Mouse (Mus musculus) ovary, postnatal 14 days (tissue): ENCODE measurements around the gene Ctnna2.

Experiments used
- DNase-seq: peaks from one replicate; pipeline ENCODE4 v3.0.0; 2022; ENCODE audit warnings: low spot score

Gene Ctnna2

GRCm38 (mm10) chr6:77139306-77139920 lies 840.1 kb downstream of the Ctnna2 start:
- DNase-seq = no peak

DNA sequence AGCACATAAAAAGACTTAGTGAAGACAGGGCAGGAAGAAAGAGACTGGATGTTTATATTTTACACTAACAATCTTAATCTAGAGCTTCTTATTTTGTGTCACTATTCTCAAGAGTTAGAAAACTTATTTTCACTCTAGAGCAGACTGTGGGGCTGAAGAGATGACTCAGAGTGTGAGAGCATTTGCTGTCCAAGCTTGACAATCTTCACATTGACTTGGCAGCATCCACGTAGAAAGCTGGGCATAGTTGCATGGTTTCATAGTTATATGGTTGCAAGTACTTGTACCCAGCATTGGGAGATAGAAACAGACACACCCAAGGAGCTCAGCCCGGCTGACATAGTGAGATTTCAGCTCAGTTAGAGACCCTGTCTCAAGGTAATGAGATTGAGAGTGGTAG lies 858.6 kb downstream of the Ctnna2 start:
- DNase-seq = no peak

DNA sequence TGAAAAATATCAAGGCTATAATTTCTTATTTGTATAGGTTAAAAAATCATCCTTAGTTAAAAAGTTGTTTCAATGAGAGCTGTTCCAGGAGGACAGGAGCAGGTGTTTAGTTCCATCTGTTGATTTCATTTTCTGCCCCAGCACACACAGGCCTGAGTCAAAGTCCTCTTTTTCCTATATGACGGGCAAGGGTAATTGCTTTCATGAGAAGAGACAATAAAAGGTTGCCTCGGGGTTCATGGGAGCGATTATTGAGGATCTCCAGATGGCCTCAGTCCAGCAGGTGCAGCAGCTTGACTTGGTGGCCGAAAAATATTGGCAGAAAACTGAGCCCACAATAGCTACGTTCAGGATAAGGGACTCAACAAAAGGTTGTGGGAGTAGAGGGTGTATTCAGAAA lies 859.0 kb downstream of the Ctnna2 start:
- DNase-seq = no peak

DNA sequence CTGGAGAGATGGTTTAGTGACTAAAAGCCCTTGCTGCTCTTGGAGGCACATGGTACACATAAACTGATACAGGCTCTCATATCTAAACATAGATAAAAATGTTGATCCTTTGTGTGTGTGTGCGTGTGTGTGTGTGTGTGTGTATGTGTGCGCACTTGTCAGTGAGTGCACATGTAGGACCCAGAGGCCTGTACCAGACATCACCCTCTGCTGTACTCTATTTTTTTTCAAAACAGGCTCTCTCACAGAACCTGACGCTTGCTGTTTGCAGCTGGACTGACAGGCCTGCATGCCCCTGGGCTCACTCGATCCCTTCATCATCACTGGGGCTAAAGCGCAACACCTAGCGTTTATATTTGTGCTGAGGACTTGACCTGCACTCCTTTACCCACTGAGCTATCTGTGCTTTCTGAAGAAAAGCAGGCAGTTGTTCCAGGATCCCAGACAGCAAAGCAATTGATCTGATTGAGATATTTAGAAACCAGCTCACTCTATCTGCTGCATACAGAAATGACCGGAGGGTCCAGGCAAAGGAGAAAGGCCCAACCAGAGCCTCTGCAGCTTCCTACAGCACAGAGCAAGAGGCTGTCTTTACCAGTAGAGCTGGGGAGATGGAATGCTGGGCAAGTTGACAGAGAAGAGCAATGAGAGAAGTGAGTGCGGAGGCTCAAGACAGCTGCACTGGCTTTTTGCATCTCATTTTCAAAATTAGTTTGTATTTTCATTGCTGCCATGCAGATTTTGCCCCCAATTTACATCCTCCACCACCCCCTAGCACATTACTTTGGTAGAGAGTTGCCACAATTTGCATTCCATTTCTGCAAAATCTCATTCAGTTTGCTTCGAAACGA lies 870.2 kb downstream of the Ctnna2 start:
- DNase-seq = no peak

DNA sequence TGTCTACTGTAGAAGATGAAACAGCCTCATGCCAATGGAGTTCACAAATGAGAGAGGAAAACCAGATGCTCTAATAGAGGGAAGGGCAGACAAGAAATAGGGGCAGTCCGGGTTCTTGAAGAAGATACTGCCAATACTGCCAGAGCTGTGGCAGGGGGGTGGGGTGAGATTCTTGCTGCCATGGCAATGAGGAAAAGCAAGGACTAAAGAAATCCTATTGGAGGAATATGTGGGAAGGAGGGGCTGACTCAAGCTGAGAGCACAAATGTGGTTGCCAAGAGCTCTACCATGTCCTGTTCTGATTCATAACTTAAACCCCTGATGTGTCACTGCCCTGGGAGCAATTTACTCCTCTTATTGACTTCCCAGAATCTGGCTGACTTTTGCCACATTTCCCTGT lies 878.5 kb downstream of the Ctnna2 start:
- no peak for DNase-seq

DNA sequence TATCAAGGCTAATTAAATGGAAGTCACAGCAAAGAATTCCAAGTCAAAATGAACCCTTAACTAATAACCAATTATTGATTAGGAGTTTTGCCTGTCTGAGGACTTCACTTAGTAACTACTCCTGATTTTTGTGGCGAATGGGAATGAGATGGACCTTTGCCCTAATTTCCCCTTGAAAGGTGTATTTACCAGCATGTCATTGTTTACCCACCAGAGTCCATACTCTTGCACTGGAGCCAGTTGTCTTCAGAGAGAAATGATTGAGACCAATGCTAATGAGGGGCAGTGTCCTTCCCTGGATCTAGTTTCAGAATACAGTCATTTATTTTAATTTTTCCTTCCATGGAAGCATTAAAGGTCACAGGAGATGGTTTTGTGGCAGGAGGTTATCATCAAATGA lies 881.0 kb downstream of the Ctnna2 start:
- DNase-seq = no peak

DNA sequence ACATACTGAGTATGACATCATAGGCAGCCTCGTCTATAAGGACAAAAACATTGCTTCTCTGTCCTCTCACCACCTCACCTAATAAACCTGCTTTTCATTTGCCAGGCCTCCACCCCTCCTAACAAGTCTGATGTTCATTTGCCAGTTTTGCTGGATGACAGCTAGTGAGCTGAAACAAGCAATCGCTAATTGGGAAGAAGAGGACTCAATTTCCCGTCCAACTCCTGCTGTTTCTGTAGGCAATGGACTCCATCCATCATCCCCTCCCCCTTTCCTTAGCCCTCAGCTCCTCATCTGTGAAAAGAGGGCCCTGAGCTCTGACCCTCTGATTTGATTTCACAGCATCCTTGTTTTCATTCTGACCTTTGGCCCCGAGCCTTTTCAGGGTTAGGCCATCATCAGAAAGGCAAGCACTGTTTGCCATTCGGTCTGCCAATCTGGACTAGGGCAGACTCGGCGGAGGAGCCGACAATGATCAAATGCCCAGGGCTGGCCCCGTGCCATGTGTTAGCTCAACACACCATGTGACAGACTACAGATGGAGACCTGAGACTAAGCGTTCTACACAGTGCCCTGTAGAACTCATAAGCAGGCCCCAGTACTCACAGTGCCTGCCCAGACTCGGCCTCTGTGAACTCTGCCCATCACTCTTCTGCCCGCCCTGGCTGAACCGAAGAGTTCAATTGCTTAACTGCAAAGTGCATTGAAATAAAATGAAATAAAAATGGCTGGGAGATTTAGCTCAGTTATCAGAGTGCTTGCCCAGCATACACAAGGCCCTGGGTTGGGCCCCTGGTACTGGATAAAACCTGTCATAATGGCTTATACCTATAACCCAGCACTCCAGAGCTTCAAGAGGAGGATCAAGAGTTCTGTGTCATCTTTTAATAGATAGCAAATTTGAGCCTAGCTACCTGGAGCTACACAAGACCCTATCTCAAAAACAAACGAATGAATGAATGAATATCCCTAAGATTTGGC lies 903.8 kb downstream of the Ctnna2 start:
- peak; percentile 25 for DNase-seq

- no peak for DNase-seq
Observed at GRCm38 (mm10) chr6:77069595-77069994, 909.9 kb downstream of the Ctnna2 start.

GRCm38 (mm10) chr6:77050690-77051089 lies 928.8 kb downstream of the Ctnna2 start:
- no peak for DNase-seq

DNA sequence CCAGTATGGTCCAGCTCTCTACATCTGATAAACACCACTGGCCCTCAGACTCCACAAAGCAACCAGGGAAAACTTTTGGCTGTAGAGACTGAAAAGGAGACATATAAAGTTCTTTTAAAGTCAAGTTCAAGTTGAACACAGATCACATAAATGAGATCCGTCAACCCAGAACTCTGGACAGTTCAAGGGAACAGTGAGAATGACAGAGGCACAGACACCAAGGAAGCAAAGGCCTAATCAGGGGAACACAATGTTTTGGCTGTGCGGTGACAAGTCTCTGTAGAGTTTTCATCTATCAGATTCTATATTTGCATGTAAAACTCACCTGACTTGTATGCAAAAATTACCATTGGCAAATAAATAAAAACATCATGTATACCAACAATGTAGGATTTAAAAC lies 929.3 kb downstream of the Ctnna2 start:
- no peak for DNase-seq

DNA sequence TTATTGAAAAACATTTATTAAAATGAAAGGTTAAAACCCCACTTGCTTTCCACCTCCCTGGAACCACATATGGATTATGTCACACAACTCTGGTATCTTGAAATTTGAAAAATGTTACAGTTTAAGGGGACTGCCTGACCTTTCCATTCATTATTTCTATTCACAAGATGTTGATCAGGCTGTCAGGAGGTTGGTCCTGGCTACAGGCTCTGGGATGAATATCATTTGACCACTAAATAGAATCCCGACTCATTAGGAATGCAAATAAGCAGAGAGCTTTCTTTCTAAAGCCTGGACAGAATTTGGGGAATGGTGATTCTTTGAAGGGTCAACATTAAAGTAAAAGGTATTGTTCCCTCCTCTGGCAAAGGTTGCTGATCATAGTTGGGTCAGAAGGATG lies 931.9 kb downstream of the Ctnna2 start:
- no peak for DNase-seq

DNA sequence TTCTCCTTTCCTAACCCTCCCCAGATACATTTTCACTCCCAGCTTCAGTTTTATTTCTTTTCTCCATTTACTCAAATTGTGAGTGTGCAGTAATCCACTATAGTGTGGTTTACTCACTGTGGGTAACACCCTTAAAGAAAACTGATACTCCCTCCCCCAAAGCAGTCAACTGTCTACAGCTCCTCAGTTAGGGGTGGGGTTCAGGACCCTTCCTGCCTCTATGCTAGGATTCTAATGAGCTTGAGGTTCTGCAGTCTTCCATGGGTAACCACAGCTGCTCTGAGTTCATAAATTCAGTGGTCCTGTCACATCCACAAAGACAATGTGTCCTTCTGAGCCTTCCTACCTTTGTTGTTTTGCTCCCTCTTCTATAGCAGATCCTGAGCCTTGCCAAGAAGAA lies 954.4 kb downstream of the Ctnna2 start:
- DNase-seq = no peak

DNA sequence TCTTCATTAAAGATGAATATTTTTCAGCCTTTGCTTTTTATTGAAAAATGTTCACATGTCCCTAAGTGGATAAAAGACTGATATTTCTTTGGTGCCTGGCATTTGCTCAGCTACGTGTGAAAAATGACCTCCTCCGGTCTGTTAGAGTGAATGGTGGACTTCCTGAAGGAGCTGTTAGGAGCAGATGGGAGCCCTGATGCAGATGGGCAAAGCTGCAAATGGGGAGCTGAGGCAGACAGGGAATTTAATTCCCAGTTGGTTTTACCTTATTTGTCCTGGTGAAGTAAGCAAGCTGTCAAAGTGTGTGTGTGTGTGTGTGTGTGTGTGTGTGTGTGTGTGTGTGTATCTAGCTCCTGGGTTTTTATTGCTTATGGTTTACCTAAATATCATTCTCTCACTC lies 966.3 kb downstream of the Ctnna2 start:
- DNase-seq = no peak

GRCm38 (mm10) chr6:77011001-77011400 lies 968.5 kb downstream of the Ctnna2 start:
- DNase-seq = no peak

DNA sequence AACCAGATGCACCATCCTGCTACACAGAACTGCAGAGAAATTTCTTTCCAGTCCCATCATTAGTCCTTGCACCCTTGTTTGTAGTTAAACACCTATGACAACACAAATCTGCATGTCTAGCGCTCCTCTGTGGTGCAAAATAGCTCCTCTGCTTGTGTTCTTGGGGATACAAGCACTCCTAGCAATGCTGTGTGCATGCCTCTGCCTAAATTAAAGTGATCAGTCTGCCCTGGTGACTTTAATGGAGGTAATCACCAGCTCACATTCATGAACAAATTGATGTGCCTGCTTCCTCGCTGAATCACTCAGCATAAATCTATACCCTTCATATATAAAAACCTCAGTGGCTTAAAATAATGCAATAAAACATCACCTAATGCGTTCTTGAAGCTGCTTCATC lies 987.4 kb downstream of the Ctnna2 start:
- no peak for DNase-seq

DNA sequence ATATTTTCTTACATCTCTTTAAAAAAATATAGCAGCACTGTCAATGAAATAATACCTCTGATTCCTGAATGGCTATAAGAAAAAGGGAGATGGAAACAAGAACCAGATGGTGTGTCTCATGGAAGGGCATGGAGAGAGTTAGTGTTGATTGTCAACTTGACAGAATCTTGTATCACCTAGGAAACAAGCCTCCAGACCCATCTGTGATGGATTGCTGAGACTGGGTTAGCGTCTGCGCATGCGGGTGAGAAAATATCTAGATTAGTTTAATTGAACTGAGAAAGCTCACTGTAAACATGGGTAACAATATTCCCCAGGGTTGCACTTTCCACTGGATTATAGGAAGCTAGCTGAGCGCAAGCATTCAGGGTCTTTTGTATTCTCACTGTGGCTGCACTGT lies 994.7 kb downstream of the Ctnna2 start:
- DNase-seq = no peak

- DNase-seq = no peak
Observed at GRCm38 (mm10) chr6:76981651-76982050, 997.8 kb downstream of the Ctnna2 start.

DNA sequence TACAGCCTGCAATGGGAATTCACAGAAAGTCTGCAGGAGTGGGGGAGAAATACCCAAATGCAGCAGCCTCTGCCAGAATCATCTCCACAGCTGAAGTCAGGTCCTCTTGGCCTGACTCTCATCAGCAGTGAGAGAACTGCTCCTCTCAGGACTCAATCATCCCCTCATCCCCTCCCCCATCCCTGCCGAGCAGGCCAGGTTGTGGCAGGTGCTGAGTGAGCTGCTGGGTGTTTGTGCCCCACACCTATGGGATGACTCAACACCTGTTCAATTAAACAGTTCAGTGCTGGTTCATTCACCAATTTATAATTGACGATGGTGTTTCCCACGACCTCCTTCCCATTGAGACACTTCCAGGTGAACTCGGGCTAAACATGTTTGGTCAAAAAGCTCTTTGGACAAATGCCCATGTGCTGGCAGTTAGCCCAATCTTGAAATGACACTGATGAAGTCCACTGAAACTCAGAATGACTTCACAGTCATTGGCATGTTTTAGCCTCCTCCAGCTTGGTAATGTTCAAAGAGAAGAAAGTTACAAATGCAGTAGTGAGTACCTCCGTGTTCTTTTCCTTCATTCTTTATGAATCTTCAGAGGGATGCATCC lies 1000.1 kb downstream of the Ctnna2 start:
- DNase-seq = no peak

DNA sequence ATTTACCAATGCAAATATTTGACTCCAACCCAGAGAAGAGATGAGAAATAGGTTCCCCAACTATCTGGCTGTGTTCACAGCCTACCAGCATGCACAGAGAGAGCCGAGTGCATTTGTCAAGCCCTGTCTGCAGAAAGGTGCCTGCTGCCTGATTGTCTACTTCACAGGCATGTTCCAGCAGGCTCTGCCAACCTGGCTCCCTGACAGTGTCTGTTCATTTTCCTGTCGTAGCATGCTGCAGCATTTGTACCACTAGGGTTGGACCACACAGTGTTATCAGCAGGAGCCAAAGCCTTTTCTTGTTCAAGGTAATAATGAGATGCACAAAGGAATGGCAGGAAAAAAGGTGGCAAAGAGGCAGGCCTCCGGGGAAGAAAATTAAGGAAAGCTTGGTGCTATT lies 1001.7 kb downstream of the Ctnna2 start:
- no peak for DNase-seq

DNA sequence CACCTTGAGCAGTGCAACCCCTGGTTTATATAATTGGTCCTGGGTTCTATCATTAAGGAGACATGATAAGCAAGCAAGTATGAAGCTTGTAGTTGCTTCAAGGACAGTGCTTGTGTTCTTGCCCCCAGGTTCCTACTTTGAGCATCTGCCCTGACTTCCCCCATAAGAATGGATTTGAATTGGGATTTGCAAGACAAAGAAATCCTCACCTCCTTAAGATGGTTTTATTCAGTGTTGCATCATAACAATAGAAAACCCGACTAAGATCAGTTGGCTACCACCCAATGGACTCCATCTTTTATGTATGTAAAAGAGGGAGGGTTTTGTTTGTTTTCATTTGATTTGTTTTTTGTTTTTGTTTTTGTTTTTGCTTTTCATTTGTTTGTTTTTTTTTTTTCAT lies 1005.2 kb downstream of the Ctnna2 start:
- no peak for DNase-seq

DNA sequence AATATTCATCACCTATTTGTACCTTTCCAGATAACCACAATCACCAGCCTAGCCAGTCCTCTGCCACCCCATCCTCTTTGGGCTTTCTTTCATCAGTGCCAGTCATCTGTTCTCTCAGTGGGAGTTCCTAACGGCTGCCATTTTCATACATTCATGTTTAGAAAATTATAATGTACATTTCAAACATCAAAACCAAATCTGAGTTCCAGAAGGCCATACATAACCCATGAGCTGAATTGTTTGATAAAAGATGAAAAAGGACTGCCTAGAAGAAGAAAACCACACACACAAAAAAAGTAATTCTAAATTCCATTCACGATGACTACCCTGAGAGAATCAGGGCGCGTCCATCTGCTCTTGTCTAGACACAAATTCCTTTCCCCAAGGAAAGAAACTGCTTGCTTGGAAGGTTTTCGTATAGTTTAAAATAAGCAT lies 1014.5 kb downstream of the Ctnna2 start:
- DNase-seq = no peak

DNA sequence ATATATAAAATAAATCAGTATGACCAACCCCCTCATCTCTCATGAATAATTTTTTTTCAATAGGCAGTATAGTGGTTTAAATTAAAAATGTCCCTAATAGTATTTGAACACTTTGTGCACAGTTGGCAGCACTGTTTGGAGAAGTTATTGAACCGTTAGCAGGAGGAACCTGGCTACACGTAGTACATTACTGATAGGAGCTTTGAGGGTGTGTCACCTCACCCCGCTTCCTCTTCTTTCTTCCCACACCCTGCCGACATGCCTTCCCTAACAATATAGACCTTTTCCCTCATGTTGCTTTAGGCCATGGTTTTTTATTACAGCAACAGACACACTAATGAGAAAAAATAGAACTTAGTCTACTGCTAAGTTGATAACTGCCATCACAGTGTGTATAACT lies 1071.4 kb downstream of the Ctnna2 start:
- no peak for DNase-seq
